Mouse (Mus musculus) lung, adult 2 months (tissue): ENCODE measurements around the gene Sdhb.

Experiments
- CTCF ChIP-seq: fragments of 200-500 bp; IDR thresholded peaks from 2 replicates; pipeline ENCODE4 v1.5.1; 2011; ENCODE audit warnings: mild to moderate bottlenecking, low read length, control low read depth; ENCODE audit not compliant: insufficient read depth
- POLR2A ChIP-seq: fragments of 200-500 bp; IDR thresholded peaks from 2 replicates; pipeline ENCODE4 v1.6.1; 2011; ENCODE audit warnings: low read depth, mild to moderate bottlenecking, control low read depth, low read length, borderline replicate concordance; ENCODE audit errors: extremely low read depth

GRCm38 (mm10) chr4:140992215-140992614 is 31.2 kb downstream of the Sdhb start:
- TF ChIP-seq CTCF: no peak
- no peak for TF ChIP-seq POLR2A
